In genomic region chr3:127267846-127268245, GRCm38 (mm10) we compare ENCODE assay signal across 12 mouse cellular contexts.
DNase-seq lines count a peak whose midpoint lies in the region; ATAC-seq lines count a peak whose summit lies in the region.
"Had no signal": no experiment of that assay in that cellular context is flagged by ENCODE, and none has a peak within 500 bp of the region (broad histone marks: within the 10 kb centered on the region; RNA-seq: fewer than 3 reads in every experiment).

No protein-coding gene starts in this region.

- no peaks in the 10 kb centered on the region for H3K9me3 ChIP-seq in embryonic facial prominence, embryonic 12.5 days
- H3K9me3 ChIP-seq in hindbrain, embryonic 14.5 days (ENCODE audit: control insufficient read depth, low read length): no peaks in the 10 kb centered on the region
- no peaks in the 10 kb centered on the region for H3K9me3 ChIP-seq in midbrain, embryonic 16.5 days (replicated peaks; ENCODE audit: control insufficient read depth, low read length, poor library complexity, severe bottlenecking)
- H3K9me3 ChIP-seq: heart, embryonic 12.5 days had no signal

- intact Hi-C loops in left cerebral cortex, postnatal 36 days (cut with DNase I): loop anchor here (5.0 to 10.0 kb wide), 2 partner anchors 41 to 83 kb away; no protein-coding TSS in a partner anchor

- 29% methylated on average over 6 of the region's 6 CpGs for WGBS in embryonic facial prominence, embryonic 12.5 days
- 24% methylated on average over 6 of the region's 6 CpGs for WGBS in hindbrain, embryonic 14.5 days
- WGBS in midbrain, embryonic 16.5 days: 12% methylated on average over 6 of the region's 6 CpGs

- H3K27me3 ChIP-seq in embryonic facial prominence, embryonic 12.5 days: no peaks in the 10 kb centered on the region
- no peaks in the 10 kb centered on the region for H3K27me3 ChIP-seq in hindbrain, embryonic 14.5 days (ENCODE audit: control insufficient read depth, insufficient read depth, low read length)
- no peaks in the 10 kb centered on the region for H3K27me3 ChIP-seq in midbrain, embryonic 16.5 days (ENCODE audit: control insufficient read depth, insufficient read depth, low read depth, low read length)
- H3K27me3 ChIP-seq: heart, embryonic 12.5 days; megakaryocyte, embryonic 14.5 days had no signal

- H3K4me2 ChIP-seq in embryonic facial prominence, embryonic 12.5 days (replicated peaks): no peak overlapping the region
- H3K4me2 ChIP-seq in hindbrain, embryonic 14.5 days (replicated peaks): no peak overlapping the region
- H3K4me2 ChIP-seq in midbrain, embryonic 16.5 days (ENCODE audit: low read length): no peak overlapping the region
- H3K4me2 ChIP-seq: heart, embryonic 12.5 days had no signal

- no peak overlapping the region for H3K9ac ChIP-seq in embryonic facial prominence, embryonic 12.5 days
- H3K9ac ChIP-seq in hindbrain, embryonic 14.5 days: peak overlapping the region; percentile 42; the same call in 1 of the 2 replicates
- no peak overlapping the region for H3K9ac ChIP-seq in midbrain, embryonic 16.5 days (ENCODE audit: low read depth, low read length)
- H3K9ac ChIP-seq: heart, embryonic 12.5 days had no signal

- no peak overlapping the region for H3K4me3 ChIP-seq in embryonic facial prominence, embryonic 12.5 days
- no peak overlapping the region for H3K4me3 ChIP-seq in hindbrain, embryonic 14.5 days (replicated peaks; ENCODE audit: low read length)
- H3K4me3 ChIP-seq in midbrain, embryonic 16.5 days (ENCODE audit: low read depth, low read length): no peak overlapping the region
- H3K4me3 ChIP-seq: heart, embryonic 12.5 days; megakaryocyte, embryonic 14.5 days had no signal

- H3K27ac ChIP-seq in embryonic facial prominence, embryonic 12.5 days: no peak overlapping the region
- H3K27ac ChIP-seq in hindbrain, embryonic 14.5 days: peak overlapping the region; percentile 70
- peak overlapping the region; percentile 23; the same call in 1 of the 2 replicates for H3K27ac ChIP-seq in midbrain, embryonic 16.5 days (ENCODE audit: low read length)

- ATAC-seq in embryonic facial prominence, embryonic 12.5 days (ENCODE audit: insufficient number of reproducible peaks, insufficient read depth, low FRiP score, low TSS enrichment): peak; percentile 56; the same call in 1 of the 2 replicates
- peak; percentile 39; the same call in 1 of the 2 replicates for ATAC-seq in hindbrain, embryonic 14.5 days (ENCODE audit: low FRiP score)
- ATAC-seq in midbrain, embryonic 16.5 days: peak; percentile 22; the same call in 1 of the 2 replicates

- no peaks in the 10 kb centered on the region for H3K36me3 ChIP-seq in embryonic facial prominence, embryonic 12.5 days
- H3K36me3 ChIP-seq in hindbrain, embryonic 14.5 days (replicated peaks; ENCODE audit: control insufficient read depth, insufficient read depth): no peaks in the 10 kb centered on the region
- H3K36me3 ChIP-seq in midbrain, embryonic 16.5 days (ENCODE audit: control insufficient read depth, insufficient read depth, low read length): no peaks in the 10 kb centered on the region
- H3K36me3 ChIP-seq: heart, embryonic 12.5 days had no signal

- peak; percentile 43 for DNase-seq in embryo, embryonic 10 days (ENCODE audit: low spot score)
- DNase-seq in embryo, embryonic 9.5 days (ENCODE audit: extremely low spot score): no peak
- no peak for DNase-seq in hindbrain, embryonic 14.5 days (ENCODE audit: low spot score)
- no peak for DNase-seq in left cerebral cortex, postnatal 36 days (ENCODE audit: low spot score in 2 of 2)
- DNase-seq in adrenal gland, postnatal 4 days (ENCODE audit: low spot score in 2 of 2): no peak
- no peak for DNase-seq in cerebellum, postnatal 25 days
- DNase-seq: kidney, adult 2 months; right cerebral cortex, adult 18-20 months had no signal

- 0 out of 2 replicates have a peak, but pooled peaks cover 4% of the 10 kb centered on the region for H3K4me1 ChIP-seq in embryonic facial prominence, embryonic 12.5 days
- H3K4me1 ChIP-seq in hindbrain, embryonic 14.5 days (replicated peaks; ENCODE audit: control insufficient read depth, insufficient read depth, low read length): peaks cover 26% of the 10 kb centered on the region
- peaks cover 21% of the 10 kb centered on the region for H3K4me1 ChIP-seq in midbrain, embryonic 16.5 days (ENCODE audit: control insufficient read depth, insufficient read depth, low read length)
- H3K4me1 ChIP-seq: megakaryocyte, embryonic 14.5 days had no signal
